Mouse (Mus musculus) midbrain, postnatal 0 days (tissue): ENCODE measurements around the gene Trappc4. TPM values are rescaled to one million over a fixed set of nuclear protein-coding genes. Genes with fewer than 3 reads are reported as not detected.

Source experiments
- ATAC-seq: fragments of 200-750 bp; cut with Nextera tagmentation; 2 replicates; pipeline ENCODE4 v1.8.0; 2017; ENCODE audit warnings: moderate number of reproducible peaks, mild to moderate bottlenecking, moderate TSS enrichment, moderate library complexity; ENCODE audit not compliant: low FRiP score
- DNase-seq: peaks from one replicate; pipeline ENCODE4 v3.0.0-alpha.2; 2015; ENCODE audit warnings: low spot score
- H3K27ac ChIP-seq: fragments of 300-500 bp; sonication (generic); 2 replicates; pipeline ENCODE4 v1.5.1; 2014; ENCODE audit warnings: low read depth, mild to moderate bottlenecking, low read length, mixed read lengths
- H3K27me3 ChIP-seq: fragments of 300-500 bp; sonication (generic); 2 replicates; pipeline ENCODE4 v1.6.1; 2014; ENCODE audit warnings: low read length, control low read depth, mixed read lengths; ENCODE audit not compliant: insufficient read depth
- H3K36me3 ChIP-seq: fragments of 300-500 bp; sonication (generic); 2 replicates; pipeline ENCODE4 v1.6.1; 2014; ENCODE audit warnings: low read length, control low read depth, mixed read lengths; ENCODE audit not compliant: insufficient read depth
- H3K4me1 ChIP-seq: fragments of 300-500 bp; sonication (generic); 2 replicates; pipeline ENCODE4 v1.6.1; 2014; ENCODE audit warnings: mild to moderate bottlenecking, control low read depth, antibody characterized with exemption, low read length, mixed read lengths; ENCODE audit not compliant: insufficient read depth
- H3K4me2 ChIP-seq: fragments of 300-500 bp; sonication (generic); 2 replicates; pipeline ENCODE4 v1.6.1; 2014; ENCODE audit warnings: low read depth, mild to moderate bottlenecking, low read length, mixed read lengths; ENCODE audit not compliant: poor library complexity, severe bottlenecking
- H3K4me3 ChIP-seq: fragments of 300-500 bp; sonication (generic); 2 replicates; pipeline ENCODE4 v1.5.1; 2014; ENCODE audit warnings: low read depth, mild to moderate bottlenecking, low read length, moderate library complexity
- H3K9ac ChIP-seq: fragments of 300-500 bp; sonication (generic); replicated peaks from 2 replicates; pipeline ENCODE4 v1.6.1; 2014; ENCODE audit warnings: mild to moderate bottlenecking, low read length, moderate library complexity, mixed read lengths; ENCODE audit not compliant: poor library complexity, severe bottlenecking
- H3K9me3 ChIP-seq: fragments of 300-500 bp; sonication (generic); 2 replicates; pipeline ENCODE4 v1.6.1; 2016; ENCODE audit warnings: low read length, control low read depth
- CTCF ChIP-seq: IDR thresholded peaks from 2 replicates; pipeline ENCODE4 v1.5.1; 2016; ENCODE audit warnings: antibody characterized with exemption, mild to moderate bottlenecking
- WGBS: fragments of 180-500 bp; shearing (Covaris S2); extraction: QIAGEN DNeasy Blood & Tissue Kit; methylation state at CpG from one replicate; pipeline ENCODE4 v1.1.7; 2014; 5-methylcytosine and 5-hydroxymethylcytosine counted together
- polyA plus RNA-seq: library from polyadenylated mRNA; unstranded; fragments of >200 nt; fragmentation: Nextera tagmentation; extraction: Ambion mirVana; gene quantifications from 2 replicates; pipeline ENCODE4 v1.2.1, GENCODE M21; 2015
- total RNA-seq: library from RNA; depleted of rRNA; stranded (reverse); fragments of >200 nt; gene quantifications from 2 replicates; pipeline ENCODE4 v1.2.3, GENCODE M21; 2014

Trappc4 gene
- total and polyA plus RNA-seq, 2 experiments from 2014 or later: 149 to 326 TPM

GRCm38 (mm10) chr9:44391466-44391865, 15.9 kb downstream of the Trappc4 start:
- TF ChIP-seq CTCF: peak; percentile 89
- no peaks in the 10 kb centered on the region for H3K27me3 ChIP-seq
- no peak overlapping the region for H3K4me3 ChIP-seq
- no peaks in the 10 kb centered on the region for H3K4me1 ChIP-seq
- no peaks in the 10 kb centered on the region for H3K9me3 ChIP-seq
- H3K4me2 ChIP-seq: no peak overlapping the region
- WGBS: 36% methylated on average over 4 of the region's 4 CpGs
- DNase-seq (peak; percentile 61), ATAC-seq (peak; percentile 50; the same call in 1 of the 2 replicates)
- no peak overlapping the region; the same call in 1 of the 2 replicates for H3K27ac ChIP-seq
- peaks cover 38% of the 10 kb centered on the region for H3K36me3 ChIP-seq
- H3K9ac ChIP-seq: no peak overlapping the region

- 64% methylated on average over 8 of the region's 8 CpGs for WGBS
- H3K4me3 ChIP-seq: no peak overlapping the region
- no peak overlapping the region for H3K4me2 ChIP-seq
- peak; percentile 82 for TF ChIP-seq CTCF
- no peak overlapping the region for H3K9ac ChIP-seq
- ATAC-seq (no peak), DNase-seq (peak; percentile 50)
- no peaks in the 10 kb centered on the region for H3K4me1 ChIP-seq
- H3K36me3 ChIP-seq: peaks cover 60% of the 10 kb centered on the region
- H3K27me3 ChIP-seq: no peaks in the 10 kb centered on the region
- H3K27ac ChIP-seq: no peak overlapping the region
- H3K9me3 ChIP-seq: no peaks in the 10 kb centered on the region
Measured at GRCm38 (mm10) chr9:44389273-44389672, 18.1 kb downstream of the Trappc4 start.

GRCm38 (mm10) chr9:44387221-44387620, 20.2 kb downstream of the Trappc4 start:
- no peak overlapping the region for H3K4me2 ChIP-seq
- no peak overlapping the region for H3K4me3 ChIP-seq
- no peak overlapping the region for H3K9ac ChIP-seq
- no peaks in the 10 kb centered on the region for H3K27me3 ChIP-seq
- no peak for DNase-seq
- 81% methylated on average over 3 of the region's 3 CpGs for WGBS
- H3K9me3 ChIP-seq: no peaks in the 10 kb centered on the region
- H3K4me1 ChIP-seq: no peaks in the 10 kb centered on the region
- H3K27ac ChIP-seq: no peak overlapping the region
- no peak for ATAC-seq
- no peak for TF ChIP-seq CTCF
- H3K36me3 ChIP-seq: peaks cover 80% of the 10 kb centered on the region

- TF ChIP-seq CTCF: no peak
- Histone ChIP-seq H3K36me3 (peaks cover 79% of the 10 kb centered on the region), H3K9me3 (no peaks in the 10 kb centered on the region), H3K9ac (no peak overlapping the region), H3K4me3 (no peak overlapping the region), H3K4me1 (peaks cover 9% of the 10 kb centered on the region; the same call in 1 of the 2 replicates), H3K27me3 (no peaks in the 10 kb centered on the region), H3K4me2 (no peak overlapping the region), H3K27ac (no peak overlapping the region)
- DNase-seq (no peak), ATAC-seq (no peak)
- WGBS: 91% methylated on average over 13 of the region's 13 CpGs
Measured at GRCm38 (mm10) chr9:44384596-44384995, 22.8 kb downstream of the Trappc4 start.

GRCm38 (mm10) chr9:44379862-44380261, 27.5 kb downstream of the Trappc4 start:
- peak overlapping the region; percentile 95 for H3K9ac ChIP-seq
- no peak for DNase-seq
- no peaks in the 10 kb centered on the region for H3K9me3 ChIP-seq
- ATAC-seq: peak; percentile 28; the same call in 1 of the 2 replicates
- 11% methylated on average over 15 of the region's 15 CpGs for WGBS
- H3K36me3 ChIP-seq: peaks cover 37% of the 10 kb centered on the region
- H3K4me3 ChIP-seq: peak overlapping the region; percentile 92
- H3K27ac ChIP-seq: peak overlapping the region; percentile 83
- H3K27me3 ChIP-seq: no peaks in the 10 kb centered on the region
- peaks cover 9% of the 10 kb centered on the region; the same call in 1 of the 2 replicates for H3K4me1 ChIP-seq
- TF ChIP-seq CTCF: no peak
- peak overlapping the region; percentile 94 for H3K4me2 ChIP-seq

GRCm38 (mm10) chr9:44379054-44379834, 28.2 kb downstream of the Trappc4 start, which contains the start of gene Hyou1:
Gene Hyou1 (plus strand): TSS chr9:44379490.
- DNase-seq (peak; percentile 98), ATAC-seq (peak; percentile 98)
- Histone ChIP-seq H3K9me3 (no peaks in the 10 kb centered on the region), H3K9ac (peak within 1 kb of the TSS; percentile 95), H3K36me3 (peaks cover 31% of the 10 kb centered on the region), H3K27me3 (no peaks in the 10 kb centered on the region), H3K4me2 (peak within 1 kb of the TSS; percentile 94), H3K4me3 (peak within 1 kb of the TSS; percentile 92), H3K4me1 (peaks cover 9% of the 10 kb centered on the region; the same call in 1 of the 2 replicates), H3K27ac (peak within 1 kb of the TSS; percentile 86)
- WGBS: under 1% methylated on average over 76 of the region's 83 CpGs
- peak; percentile 62 for TF ChIP-seq CTCF
